Mouse (Mus musculus) cortical plate, adult 2 months (tissue): ENCODE measurements around the gene Aebp2. TPM values are rescaled to one million over a fixed set of nuclear protein-coding genes. Genes with fewer than 3 reads are reported as not detected.

ENCODE experiments used
- H3K27ac ChIP-seq: fragments of 200-500 bp; 2 replicates; pipeline ENCODE4 v1.5.1; 2012; ENCODE audit warnings: low read length, control low read depth, inconsistent platforms; ENCODE audit not compliant: insufficient read depth
- H3K4me1 ChIP-seq: fragments of 200-500 bp; 2 replicates; pipeline ENCODE4 v1.6.1; 2011; ENCODE audit warnings: low read length; ENCODE audit not compliant: control insufficient read depth, insufficient read depth
- H3K4me3 ChIP-seq: fragments of 200-500 bp; 2 replicates; pipeline ENCODE4 v1.5.1; 2011; ENCODE audit warnings: mild to moderate bottlenecking, low read length, control low read depth; ENCODE audit not compliant: insufficient read depth
- CTCF ChIP-seq: fragments of 200-500 bp; IDR thresholded peaks from 2 replicates; pipeline ENCODE4 v1.5.1; 2011; ENCODE audit warnings: mild to moderate bottlenecking, control low read depth, low read length; ENCODE audit not compliant: insufficient read depth; ENCODE audit errors: extremely low read depth
- POLR2A ChIP-seq: fragments of 200-500 bp; IDR thresholded peaks from 2 replicates; pipeline ENCODE4 v1.6.1; 2011; ENCODE audit warnings: mild to moderate bottlenecking, low read length, control low read depth; ENCODE audit not compliant: insufficient read depth; ENCODE audit errors: extremely low read depth
- polyA plus RNA-seq: library from polyadenylated mRNA; depleted of rRNA; stranded (reverse); fragments of >200 nt; gene quantifications from 2 replicates; pipeline ENCODE4 v1.2.3, GENCODE M21; 2012; rRNA removed

Gene Aebp2
- polyA plus RNA-seq, 1 experiment = 39.5 TPM

DNA sequence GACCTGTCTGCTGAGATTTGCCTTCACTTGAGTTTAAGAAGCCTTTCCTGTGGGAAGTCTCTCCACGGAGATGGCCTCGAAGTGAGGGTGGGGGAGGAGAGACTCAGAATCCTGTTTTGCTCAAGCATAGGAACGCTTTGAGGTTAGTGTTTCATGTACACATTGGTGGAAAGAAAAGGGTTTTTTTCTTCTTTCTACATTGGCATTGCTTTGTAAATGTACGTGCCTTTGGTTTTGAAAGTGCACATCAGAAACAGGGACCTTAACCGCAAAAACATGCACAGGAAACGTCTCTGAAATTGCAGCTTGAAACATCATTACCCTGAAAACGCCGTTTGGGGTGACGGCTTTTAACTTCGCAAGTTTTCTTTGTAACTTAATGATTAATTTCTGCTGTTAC lies 85.6 kb downstream of the Aebp2 start:
- TF ChIP-seq CTCF = no peak
- Histone ChIP-seq H3K4me3 (no peak overlapping the region), H3K4me1 (no peaks in the 10 kb centered on the region), H3K27ac (no peak overlapping the region)

DNA sequence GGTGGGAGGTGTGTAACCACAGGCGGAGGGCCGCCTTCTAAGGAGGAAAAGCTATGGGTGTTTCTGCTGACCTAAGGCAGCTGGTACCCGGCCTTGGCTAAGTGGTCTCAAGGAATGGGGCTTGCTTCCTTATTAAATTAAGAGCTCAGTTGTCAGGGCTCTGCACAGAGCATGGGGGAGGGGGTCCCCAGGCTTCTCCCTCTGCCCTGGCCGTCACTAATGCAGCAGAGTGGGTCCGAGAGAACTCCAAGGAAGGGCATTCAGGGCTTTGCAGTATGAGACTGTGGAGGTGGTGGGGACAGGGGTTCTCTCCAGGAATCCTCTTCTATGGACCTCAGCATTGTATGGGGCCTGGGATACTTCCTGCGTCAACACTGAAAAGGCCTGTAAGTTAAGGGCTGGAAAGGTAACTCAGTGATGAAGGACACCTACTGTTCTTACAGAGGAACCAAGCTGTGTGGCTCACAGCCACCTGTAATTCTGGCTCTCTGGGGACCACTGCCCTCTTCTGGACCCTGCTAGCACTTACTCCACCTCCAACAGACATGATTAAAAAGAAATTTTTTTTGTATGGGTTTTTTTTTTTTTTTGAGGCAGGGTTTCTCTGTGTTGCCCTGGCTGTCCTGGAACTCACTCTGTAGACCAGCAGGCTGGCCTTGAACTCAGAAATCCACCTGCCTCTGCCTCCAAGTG lies 87.1 kb downstream of the Aebp2 start:
- Histone ChIP-seq H3K27ac (no peak overlapping the region), H3K4me3 (no peak overlapping the region), H3K4me1 (no peaks in the 10 kb centered on the region)
- no peak for TF ChIP-seq POLR2A
- TF ChIP-seq CTCF = no peak

- no peak for TF ChIP-seq POLR2A
- TF ChIP-seq CTCF = peak; percentile 83
- H3K4me3 ChIP-seq = no peak overlapping the region
These were observed 90.3 kb downstream of the Aebp2 start for GRCm38 (mm10) chr6:140712754-140713153.

DNA sequence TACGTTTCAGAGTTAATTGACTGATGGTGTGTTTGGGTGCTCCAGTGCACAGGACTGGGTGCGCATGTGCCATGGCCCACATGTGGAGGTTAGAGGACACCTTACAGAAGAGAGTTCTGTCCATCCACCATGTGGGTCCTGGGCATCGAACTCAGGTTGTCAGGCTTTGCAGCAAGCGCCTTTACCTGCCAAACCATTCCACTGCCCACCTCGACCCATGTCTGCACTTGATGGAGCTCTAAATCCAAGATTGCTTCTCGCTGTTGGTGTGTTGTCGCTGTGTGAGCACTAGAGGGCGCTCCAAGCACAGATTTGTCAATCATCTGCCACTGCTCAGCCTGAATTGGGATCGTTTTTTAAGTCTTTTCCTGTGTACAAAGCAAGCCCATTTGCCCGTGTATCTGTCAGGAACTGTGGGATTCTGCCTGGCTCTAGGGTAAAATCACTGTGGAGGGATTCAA lies 92.5 kb downstream of the Aebp2 start:
- no peak overlapping the region for H3K27ac ChIP-seq

More at GRCm38 (mm10) chr6:140712754-140713153, 90.3 kb downstream of the Aebp2 start:
- Histone ChIP-seq H3K27ac (no peak overlapping the region), H3K4me1 (no peaks in the 10 kb centered on the region)

GRCm38 (mm10) chr6:140722058-140722457 lies 99.6 kb downstream of the Aebp2 start:
- no peak overlapping the region for H3K4me3 ChIP-seq
- no peaks in the 10 kb centered on the region; the same call in 1 of the 2 replicates for H3K4me1 ChIP-seq
- no peak overlapping the region for H3K27ac ChIP-seq
- TF ChIP-seq POLR2A = no peak
- no peak for TF ChIP-seq CTCF

More for the DNA sequence above, 92.5 kb downstream of the Aebp2 start:
- no peak for TF ChIP-seq POLR2A
- peak; percentile 99 for TF ChIP-seq CTCF
- no peak overlapping the region for H3K4me3 ChIP-seq
- no peaks in the 10 kb centered on the region for H3K4me1 ChIP-seq

Other genes with a start within 250 kb of the Aebp2 start
- 106 and 113 TPM in 2 replicates for gene Plekha5, start 198.6 kb upstream of the Aebp2 start, polyA plus RNA-seq
- gene Gm11077, start 106.6 kb downstream of the Aebp2 start, polyA plus RNA-seq = not detected in 2 replicates